Mouse (Mus musculus): Measurements from ENCODE around the gene Sys1.

DNA sequence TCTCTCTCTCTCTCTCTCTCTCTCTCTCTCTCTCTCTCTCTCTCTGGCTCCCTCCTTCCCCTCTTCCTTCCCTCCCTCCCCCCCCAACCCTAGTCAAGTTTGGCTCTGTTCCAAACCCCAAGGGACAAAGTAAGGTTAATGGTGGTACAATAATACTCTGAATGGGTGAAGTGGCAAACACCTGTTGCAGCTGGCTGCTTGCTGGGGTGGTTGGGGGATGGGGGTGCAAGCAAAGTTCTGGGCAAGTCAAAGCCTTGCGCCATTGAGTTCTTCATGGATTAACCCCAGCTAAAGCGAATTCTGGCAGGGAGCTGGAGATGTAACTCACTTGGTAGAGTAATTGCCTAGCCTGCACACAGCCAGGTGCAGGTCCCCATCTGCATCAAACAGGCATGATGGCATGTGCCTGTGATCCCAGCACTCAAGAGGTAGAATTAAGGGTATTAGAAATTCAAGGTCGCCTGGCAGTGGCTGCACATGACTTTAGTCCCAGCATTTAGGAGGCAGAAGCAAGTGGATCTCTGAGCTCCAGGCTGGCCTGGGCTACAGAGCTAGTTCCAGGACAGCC is 38.4 kb upstream of the Sys1 start:
- no peak for TF ChIP-seq CTCF (IDR thresholded peaks at IDR 0.05; ENCODE audit: low read depth)
- TF ChIP-seq EP300 (optimal IDR thresholded peaks at IDR 0.05), result no peak
